Mouse (Mus musculus): ENCODE results near the gene Tef.
A peak's percentile ranks its signal among the peaks of the same experiment; 100 is the strongest.

Tef gene

DNA sequence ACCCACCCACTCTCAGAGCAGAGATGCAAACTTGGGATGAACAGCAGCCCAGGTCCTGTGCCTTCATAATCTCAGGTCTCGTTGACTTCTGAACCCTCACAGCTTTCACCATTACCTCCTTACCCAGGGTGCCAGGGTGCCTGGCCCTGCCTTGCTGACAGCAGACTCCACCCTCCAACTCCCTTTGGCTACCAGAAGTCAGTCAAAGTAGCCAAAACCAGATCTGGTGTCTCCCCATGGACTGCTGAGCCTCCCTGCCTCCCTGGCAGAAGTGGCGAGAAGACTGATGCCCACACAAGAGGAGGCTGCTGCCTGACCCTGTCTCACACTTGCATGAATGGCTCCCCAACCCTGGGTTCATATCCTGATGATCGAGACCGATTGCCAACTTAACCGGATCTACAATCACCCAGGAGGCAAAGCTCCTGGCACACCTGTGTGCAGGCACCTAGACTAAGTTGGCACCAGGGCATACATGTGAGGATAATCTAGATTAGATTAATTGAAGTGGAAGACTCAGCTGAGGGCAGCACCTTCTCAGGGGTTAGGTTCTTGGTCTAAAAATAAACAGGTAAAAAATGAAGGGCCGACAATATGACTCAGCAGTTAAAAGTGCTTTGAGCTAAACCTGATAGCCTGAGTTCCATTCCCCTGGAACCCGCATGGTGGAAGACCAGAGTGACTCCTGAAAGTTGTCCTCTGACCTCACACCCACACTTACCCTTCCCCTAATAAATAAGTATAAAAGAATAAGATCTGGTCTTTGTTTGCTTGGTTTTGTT lies 26.4 kb downstream of the Tef start:
- no peak for DNase-seq (ENCODE audit: low read depth, low spot score)

DNA sequence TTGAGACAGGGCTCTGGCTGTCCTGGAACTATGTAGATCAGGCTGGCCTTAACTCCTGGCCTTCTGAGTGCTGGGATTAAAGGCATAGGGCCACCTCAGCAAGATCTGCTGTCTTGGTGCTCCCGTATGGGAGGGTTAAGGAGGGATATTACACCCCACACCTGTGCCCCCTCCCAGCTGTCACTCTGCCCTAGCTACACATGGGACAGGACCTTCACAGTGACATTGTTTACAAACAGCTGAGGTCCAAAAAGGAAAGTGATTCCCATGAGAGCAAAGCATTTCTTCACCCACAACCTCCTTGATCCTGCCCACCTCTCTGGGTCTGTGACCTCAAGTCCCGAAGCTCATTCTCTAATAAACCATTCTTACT lies 27.0 kb downstream of the Tef start:
- DNase-seq (ENCODE audit: low read depth, low spot score), result no peak

DNA sequence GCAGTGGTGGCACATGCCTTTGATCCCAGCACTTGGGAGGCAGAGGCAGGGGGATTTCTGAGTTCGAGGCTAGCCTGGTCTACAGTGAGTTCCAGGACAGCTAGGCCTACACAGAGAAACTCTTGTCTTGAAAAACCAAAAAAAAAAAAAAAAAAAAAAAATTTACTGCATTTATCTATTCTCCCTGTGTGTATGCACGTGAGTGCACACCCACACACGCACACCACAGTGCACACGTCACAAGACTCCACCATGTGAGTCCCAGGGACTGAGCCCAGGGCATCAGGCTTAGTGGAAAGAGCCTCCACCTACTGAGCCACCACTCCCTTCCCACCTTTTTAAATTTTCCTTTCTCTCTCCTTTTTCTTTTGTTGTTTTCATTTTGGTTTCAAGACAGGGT lies 28.3 kb downstream of the Tef start:
- no peak for DNase-seq (ENCODE audit: low read depth, low spot score)

DNA sequence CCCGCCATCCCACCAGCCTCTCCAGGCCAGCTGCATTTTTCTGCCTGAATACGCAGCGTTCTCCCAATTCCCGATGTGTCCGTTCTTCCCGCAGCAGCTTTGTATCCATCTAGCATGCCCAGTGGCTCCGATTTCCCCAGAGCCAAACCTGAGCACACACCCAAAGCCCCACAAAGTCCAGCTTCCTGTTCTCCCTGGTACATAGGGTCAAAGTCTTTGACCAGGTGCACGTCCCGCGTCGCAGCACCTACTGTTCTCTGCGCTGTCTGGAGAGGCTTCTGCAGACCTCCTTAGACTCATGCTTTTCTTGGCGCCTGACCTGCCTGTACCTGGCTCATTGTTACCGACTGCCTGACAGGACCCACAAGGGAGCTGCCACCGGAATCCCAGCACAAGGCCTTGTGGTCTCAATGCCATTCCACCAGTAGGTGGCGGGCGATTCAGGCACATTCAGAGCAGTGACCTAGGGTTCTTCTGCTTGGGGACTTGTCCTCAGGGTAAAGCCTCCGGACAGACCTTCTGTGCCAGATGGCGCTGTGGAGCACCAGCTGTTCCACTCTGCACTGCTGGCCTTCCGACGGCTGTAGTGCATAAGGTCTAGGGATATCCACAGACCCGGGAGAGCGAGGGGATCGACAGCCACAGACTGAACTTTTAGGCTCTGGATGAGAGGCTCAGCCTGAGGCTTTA lies 29.1 kb downstream of the Tef start:
- peak; percentile 66 for DNase-seq (ENCODE audit: low read depth, low spot score)

DNA sequence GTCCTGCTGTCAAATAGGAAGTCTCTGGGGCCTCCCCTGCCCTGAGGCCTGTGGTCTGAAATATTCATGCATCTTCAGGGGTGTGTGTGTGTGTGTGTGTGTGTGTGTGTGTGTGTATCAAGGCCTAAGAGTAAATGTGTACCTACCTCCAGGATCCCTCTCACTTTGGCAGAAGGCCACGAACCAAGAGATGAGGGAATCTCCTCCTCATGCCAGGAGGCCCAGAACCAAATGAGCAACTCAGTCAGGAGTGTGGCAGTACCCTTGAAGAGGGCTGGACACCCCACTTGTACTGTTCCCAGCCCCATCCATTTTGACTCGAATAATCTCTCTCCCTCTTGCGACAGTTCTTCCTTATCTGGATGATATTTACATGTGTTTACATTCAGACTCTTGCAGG lies 30.0 kb downstream of the Tef start:
- DNase-seq (ENCODE audit: low read depth, low spot score), result no peak

DNA sequence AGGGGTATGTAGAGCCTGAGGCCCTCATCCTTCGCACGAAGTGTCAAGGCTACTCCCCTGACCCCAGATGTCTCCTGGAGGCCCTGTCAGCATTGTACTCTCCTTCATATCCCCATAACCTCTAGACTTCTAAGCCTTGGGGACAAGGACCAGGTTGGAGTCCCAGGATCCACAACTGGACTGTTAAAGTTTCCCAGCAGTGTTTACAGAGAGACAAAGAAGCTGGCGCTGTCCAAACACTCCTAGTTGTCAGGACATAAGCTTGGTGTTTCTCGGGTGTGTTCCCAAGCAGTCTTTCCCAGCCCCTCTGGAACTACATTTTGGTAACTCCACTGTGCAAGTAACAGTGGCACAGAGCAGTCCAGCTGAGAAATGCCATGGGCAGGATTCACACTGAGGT lies 31.3 kb downstream of the Tef start:
- no peak for DNase-seq (ENCODE audit: low read depth, low spot score)

DNA sequence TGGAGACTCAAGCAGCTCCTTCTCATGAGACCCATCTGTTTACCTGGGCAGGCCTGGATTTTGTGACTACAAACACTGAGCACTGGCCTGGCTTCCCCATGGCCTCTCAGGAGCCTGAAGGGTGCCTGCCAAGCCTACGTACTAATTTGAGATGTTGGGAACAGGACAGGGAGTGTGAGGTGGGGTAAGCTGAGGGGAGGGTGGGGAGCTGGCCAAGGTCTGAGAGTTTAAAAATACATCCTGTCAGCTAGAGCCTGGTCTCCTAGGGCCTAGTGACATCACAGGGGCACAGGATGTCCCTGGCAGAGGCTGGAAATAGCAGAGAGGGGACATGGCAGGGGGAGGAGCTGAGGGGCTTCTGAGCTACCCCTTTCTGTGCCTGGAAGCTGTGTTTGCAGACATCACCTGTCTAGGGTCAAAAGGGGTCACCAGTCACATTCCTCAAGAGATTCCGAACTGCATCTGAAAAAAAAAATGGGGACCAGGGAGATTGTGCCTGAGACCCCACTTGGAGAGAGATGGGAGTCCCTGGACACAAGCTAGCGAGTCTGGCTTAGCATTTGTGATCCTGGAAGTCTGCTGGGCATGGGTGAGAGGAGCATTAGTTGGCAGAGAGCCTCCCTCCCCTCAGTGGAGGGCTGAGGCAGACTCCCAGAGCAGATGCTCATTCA lies 32.1 kb downstream of the Tef start:
- DNase-seq (ENCODE audit: low read depth, low spot score), result no peak

DNA sequence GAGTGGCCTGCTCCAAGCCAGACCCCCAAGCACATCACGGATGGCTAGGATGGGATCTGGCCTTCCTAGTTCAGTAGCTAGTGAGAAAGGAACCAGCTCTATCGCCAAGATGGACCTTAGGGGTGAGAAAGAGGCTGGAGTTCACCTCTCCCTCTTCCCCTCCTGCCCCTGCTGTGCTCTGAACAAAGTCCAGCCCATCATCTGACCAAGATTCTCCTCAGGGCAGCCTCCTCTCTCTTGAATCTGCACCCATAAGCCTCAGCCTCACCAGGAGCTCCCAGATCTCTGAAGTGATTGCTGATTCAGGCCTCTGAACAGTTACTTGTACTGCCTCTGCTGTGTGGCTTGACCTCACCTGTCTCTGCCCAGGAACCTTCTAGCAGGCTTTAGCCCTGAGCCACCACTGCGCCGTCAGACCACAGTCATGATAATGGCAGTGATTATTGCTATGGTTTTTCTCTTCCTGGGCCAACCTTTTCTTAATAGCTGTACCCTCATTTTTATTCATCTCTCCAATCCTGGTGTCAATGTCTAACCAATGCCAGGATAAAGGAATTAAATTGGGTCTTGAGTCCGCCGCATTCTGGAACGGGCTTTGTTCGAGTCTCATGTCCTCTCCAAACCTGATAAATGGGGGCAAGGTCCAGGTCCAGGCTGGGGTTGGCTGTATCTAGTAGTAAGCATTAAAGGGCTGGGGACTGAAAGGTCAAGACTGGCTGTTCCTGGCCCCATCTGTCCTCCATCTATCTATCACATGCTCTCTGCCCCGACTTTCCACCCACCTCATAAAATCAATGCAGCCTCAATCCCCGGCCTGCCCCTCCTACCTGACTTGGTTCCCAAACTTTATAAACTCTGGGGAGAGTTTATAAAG lies 33.0 kb downstream of the Tef start:
- DNase-seq (ENCODE audit: low read depth, low spot score), result no peak

DNA sequence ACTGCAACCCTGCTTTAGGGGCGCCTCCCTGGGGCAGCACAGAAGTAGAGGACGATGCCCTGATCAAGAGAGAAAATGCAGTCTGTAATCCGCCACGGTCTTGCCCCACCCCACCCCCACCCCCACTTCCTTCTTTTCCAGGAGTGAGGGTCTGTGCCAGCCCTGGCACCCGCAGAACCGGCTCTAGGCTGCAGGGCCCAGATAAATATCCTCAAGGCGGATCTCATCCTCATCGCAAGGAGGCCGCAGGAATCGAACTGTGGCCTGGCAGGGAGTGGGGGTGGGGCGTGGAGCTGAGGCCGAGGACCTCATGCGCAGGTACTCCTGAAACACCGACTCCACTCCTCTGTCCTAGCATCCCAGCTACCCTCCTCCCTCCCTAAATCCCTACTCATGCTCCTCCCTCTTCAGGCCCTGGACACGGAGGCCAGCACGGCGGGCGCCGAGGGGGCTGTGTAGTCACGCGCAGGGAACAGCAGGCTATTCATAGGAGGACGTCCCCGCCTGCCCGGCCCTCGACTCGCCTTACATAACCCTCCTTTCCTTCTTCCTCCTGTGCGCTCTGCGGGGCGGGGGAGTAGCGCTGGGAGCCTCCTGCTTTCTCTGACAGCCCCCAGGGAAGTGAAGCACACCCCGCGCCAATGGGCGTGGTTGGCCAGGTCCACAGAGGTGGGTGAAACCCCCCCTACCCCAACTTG lies 34.1 kb downstream of the Tef start:
- DNase-seq (ENCODE audit: low read depth, low spot score), result no peak

DNA sequence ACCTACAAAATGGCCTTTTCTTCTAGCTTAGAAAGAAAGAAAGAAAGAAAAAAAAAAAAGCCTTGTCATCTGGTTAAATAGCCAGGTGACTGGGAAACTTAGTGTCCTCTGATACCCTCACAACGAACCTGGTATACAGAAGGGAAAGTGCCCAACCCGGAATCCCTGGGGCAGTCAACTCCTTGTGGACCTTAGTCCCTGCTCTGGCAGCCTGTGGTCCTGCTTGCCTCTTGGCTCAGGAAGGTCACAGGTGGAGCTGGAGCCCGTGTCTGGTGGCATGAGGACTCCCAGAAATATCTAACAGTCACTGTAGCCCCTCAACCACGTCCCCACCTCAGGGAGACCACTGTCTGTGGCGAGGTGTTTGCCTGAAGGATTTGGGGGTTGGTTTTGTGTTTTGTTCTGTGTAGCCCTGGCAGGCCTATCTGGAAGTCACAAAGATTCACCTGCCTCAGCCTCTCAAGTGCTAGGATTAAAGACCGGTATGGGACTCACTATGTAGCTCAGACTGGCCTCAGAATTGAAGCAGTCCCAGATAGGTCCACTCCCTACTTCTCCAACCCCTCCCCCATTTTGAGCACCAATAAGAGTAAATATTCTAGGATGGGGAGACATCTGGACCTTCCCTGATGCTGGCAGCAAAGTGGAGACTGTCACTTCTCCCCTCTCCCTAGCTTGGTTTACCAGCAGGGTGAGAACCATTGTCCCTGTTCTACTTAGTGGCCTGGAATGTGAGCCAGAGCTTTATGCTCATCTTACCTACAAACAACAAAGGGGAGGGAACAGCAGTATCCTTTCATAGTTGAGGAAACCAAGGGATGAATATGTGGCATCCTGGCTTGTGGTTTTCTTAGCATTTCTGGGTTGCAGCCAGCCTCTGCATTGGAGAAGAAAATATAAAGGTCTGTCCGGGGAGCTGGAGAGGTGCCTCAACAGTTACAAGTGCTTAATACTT lies 35.0 kb downstream of the Tef start:
- DNase-seq (ENCODE audit: low read depth, low spot score), result no peak

DNA sequence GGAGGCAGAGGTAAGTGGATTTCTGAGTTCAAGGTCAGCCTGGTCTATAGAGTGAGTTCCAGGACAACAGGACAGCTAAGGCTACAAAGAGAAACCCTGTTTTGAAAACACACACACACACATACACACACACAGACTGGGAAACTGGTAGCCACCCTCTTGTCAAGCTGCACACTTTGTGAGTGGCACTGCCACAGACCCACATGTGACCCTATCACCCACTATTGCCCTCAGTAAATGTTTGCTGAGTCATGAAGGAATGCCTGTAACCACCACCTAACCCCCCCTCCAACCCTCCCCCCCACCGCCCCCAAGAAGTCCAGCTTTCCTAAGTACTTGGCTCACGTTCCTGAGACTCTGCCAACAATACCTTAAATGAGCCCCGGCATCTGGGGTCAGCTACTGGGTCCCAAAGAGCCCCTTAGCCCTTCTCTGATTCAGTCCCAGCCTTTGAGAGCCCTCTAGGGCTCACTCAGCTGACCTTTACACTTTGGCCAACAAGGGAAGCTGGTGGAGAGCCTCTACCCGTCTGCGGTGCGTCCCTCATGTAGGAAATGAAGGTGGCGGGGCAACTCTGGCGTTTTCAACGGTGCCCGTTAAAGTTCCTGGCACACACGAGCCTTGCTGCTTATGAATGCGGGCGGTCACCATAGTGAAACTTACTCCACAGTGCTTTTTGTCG lies 36.5 kb downstream of the Tef start:
- DNase-seq (ENCODE audit: low read depth, low spot score), result no peak

DNA sequence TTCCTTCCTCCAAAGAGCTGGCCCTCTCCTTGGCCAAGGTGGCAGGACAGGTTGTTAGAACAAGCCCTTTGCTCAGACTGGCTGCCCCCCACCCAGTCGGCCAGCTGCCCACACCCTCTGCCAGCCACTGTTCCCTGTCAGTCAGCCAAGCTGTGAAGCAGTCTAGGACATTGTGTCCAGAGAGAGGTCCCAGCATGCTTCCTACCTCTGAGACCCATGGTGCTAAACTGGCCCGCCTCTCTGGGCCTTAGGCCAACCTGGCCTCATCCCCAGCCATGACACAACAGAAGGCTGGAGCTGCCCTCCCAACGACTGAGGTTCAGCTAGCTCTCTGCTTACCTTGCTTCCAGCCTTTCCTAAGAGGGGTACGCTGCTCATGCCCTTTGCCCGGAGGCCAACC lies 37.4 kb downstream of the Tef start:
- no peak for DNase-seq (ENCODE audit: low read depth, low spot score)

DNA sequence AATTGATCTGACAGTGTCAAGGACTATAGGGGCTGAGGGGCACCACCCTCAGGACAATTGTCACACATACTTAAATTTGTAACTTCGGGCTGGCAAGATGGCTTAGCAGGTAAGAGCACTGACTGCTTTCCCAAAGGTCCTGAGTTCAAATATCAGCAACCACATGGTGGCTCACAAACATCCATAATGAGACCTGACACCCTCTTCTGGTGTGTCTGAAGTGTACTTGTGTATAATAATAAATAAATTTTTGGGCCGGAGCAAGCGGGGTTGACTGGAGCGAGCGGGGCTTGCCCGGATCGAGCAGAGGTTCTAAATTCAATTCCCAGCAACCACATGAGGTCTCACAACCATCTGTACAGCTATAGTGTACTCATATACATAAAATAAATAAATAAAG lies 38.1 kb downstream of the Tef start:
- no peak for DNase-seq (ENCODE audit: low read depth, low spot score)

DNA sequence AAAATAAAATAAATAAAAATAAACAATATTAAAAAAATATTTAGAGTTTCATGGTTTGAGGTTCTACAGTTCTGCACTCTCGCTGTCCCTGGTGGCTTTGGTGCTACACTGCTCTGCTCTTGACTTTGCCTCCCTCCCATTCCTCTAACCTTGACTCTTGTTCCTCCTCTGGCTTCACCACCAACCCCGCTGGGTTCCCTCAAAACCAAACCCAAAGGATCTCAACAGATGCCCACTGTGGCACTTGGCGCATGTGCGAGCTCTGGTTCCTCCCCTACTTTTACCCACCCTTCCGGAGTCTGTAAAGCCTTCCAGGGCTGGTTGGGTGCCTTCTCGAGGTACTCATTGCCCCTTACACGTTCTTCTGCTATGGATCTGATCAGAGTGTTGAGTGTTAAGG lies 40.1 kb downstream of the Tef start:
- DNase-seq (ENCODE audit: low read depth, low spot score), result no peak

DNA sequence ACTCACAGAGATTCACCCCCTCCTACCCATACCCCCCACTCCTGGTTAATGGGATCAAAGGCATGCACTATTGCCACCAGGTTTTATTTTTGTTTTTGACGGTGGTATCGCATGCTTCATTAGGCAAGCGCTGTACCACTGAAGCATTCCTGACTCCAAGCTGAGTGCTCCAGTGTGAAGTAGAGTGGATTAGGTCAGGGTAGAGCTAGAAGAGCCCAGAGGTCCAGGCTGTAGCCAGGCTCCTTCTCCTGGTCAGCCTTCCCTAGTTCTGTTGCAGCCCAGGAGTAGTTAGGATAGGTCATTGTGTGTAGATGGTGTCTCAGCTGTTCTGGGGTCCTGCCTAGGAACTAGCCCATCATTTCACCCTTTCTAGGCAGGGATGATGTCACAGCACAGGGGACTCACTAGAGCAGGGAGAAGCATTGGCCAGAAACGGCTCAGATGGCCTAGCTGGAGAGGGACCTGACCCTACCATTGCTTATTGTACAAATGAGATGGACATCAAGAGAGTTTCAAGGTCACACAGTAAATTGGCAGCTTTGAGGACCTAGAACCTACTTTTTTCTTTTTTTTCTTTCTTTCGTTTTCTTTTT lies 42.9 kb downstream of the Tef start:
- DNase-seq (ENCODE audit: low read depth, low spot score), result no peak

DNA sequence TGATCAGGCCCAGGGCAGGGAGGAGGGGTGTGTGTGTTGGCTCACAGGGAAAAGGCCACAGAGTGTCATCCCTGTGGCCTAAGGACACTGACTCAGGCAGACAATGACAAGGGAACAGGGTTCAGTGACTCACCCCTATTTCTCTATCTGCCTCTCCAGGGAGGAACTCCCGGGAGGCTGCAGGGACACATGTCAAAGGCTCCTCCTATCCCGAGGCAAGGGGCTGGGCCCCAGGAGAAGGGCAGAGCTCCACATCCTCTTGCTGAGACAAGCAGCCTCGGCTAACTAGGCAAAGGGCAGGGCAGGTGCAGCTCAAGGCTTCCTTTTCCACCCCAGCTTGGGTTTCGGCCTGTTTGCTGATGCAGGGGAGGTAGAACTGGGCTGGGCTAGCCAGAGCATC lies 43.5 kb downstream of the Tef start:
- no peak for DNase-seq (ENCODE audit: low read depth, low spot score)

DNA sequence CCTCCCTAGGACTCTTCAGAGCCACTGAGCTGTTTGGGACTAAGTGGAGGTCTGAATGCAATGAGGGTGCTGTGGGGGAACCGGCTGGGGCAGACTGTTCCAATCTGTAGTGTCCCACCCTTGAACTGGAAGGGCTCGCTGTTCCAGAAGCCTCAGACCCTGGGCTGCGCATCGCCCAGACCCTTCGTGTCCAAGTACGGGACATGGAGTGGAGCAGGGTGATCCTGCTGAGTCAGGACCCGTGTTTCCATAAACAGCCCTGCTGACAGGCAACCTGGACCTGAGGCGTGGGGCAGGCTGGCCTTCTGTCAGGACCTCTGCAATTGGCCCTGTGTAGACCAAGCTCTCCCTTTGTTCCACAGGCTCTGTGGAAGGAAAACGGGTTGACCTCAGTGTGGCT lies 44.5 kb downstream of the Tef start:
- no peak for DNase-seq (ENCODE audit: low read depth, low spot score)

DNA sequence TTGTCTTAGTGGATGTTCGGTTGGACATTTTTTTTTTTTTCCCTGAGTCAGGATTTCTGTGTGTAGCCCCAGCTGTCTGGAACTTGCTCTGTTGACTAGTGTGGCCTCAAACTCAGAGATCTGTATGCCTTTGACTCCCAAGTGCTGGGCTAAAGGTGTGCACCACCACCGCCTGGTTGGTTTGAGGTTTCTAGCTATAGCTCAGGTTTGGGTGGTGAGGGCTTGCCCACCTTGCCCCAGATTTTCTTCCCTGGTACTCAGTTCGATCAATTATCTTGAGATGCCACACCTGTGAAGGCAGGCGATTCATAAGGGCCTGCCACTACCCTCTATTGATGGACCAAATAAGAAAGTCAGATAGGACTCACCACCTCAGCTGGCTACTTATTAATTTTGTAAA lies 44.9 kb downstream of the Tef start:
- no peak for DNase-seq (ENCODE audit: low read depth, low spot score)

DNA sequence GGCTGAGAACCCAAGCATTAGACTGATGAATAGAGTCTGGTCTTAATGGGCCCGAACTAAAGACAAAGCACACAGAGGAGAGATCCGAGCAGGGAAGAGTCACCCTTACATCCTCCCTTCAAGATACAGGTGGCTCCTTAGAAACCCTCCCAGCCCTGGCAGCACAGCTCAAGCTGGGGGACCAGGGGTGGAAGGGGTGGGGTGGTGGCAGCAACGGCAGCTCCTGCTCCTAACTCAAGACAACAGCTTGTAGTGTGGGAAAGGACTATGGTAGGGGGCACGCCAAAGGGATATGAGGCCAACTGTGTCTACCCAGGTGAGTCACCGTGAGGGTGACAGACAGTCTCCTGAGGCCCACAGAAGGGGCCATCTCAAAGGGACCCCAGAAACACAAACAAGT lies 45.6 kb downstream of the Tef start:
- no peak for DNase-seq (ENCODE audit: low read depth, low spot score)

Data from brain, embryonic 18.5 days (tissue).